Mouse (Mus musculus): ENCODE data around the gene Gm266.

The Gm266 gene

DNA sequence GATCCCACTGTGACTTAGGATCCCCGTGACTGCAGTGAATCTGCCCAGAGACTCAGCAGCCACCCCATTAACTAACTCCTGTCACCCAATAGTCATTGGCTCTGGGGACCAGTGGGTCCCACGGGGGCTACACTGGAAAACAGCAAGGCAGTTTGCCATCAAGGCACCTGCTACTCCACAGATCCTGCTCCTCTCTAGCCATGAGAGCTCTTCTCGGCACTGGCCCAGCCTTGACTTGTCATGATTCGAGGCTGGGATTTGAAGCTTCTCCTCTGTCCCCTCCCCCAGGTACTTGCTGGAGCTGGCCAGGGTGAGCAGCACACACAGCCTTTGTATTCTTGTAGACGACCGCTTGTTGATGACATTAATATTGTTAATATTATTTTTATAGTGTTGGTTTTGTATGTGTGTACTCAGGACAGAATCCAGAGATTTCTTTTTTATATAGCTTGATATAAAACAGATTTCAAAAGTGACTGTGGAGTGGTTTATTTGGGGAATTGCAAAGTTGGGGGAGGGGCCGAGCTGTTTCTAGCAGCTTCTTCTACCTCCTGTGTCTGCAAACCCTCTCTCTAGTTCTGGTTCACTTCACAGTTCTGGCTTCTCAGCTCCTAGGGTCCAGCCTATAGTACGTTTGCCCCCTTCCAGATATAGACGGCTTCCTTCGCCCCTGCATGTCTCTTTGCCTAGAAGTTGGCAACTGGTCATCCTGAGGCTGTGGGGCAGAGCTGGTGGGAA lies 30.9 kb downstream of the Gm266 start:
- no peak for DNase-seq (ENCODE audit: low spot score)

DNA sequence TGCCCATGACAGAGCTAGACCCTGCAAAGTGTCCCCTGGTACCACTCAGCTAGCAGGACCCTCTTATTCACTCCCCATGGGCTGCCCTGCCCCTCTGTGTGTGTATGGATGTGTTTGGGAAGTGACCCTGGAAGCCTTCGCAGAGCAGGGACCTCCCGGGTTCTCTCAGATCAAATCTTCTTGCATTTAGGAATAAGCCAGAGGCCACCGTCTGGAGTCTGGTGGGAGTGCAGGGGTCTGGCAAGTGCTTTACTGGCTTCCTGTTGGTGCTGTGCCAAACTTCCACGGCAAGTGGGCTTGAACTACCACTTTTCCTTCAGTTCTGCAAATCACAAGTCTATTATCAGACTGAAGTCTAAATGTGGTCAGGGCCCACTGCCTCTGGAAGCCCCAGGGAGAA lies 31.6 kb downstream of the Gm266 start:
- DNase-seq (ENCODE audit: low spot score) = no peak

DNA sequence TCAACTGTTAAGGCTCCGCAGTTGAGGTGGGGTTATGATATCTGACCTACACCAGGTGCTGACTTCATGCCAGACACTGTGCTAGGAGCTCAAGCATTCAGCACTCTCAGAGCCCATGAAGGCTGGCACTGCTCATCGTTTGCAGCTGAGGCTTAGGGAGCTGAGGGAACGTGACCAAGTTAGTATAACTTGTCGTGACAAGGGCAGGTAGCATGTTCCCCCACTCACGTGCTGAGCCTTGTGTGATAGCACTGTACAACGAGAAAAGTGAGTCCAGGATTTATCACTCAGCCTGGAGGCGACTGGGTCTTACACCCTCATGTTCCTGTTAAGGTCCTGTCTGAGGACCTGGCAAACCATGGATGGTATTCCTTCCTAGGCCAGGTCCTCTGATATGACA lies 34.1 kb downstream of the Gm266 start:
- DNase-seq (ENCODE audit: low spot score) = no peak

GRCm38 (mm10) chr12:111450359-111450758 lies 35.3 kb downstream of the Gm266 start:
- no peak for DNase-seq (ENCODE audit: low spot score)

GRCm38 (mm10) chr12:111448931-111449705 lies 36.5 kb downstream of the Gm266 start:
- DNase-seq (ENCODE audit: low spot score) = no peak

- DNase-seq (ENCODE audit: low spot score) = no peak
These were observed 37.5 kb downstream of the Gm266 start for GRCm38 (mm10) chr12:111447898-111448760.

DNA sequence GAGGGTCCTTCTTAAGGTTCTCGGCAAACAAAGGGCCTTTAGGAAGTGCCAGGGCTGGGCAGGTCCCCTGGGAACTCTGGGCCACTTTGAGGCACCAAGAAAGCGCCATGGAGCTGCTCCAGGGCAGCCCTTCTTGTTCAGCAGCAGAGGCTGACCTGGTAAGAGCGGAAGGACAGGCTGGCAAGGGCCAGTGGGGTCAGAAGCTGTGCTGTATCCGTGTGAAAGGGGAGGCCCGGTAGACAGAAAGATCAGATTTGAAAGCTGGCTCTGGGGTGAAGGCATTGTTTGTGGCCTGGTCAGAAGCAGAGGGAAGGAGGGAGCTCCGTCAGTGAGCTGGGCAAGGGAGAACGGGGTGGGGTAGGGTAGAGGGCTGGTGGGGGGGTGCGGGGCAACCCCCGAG lies 38.3 kb downstream of the Gm266 start:
- DNase-seq (ENCODE audit: low spot score) = no peak

DNA sequence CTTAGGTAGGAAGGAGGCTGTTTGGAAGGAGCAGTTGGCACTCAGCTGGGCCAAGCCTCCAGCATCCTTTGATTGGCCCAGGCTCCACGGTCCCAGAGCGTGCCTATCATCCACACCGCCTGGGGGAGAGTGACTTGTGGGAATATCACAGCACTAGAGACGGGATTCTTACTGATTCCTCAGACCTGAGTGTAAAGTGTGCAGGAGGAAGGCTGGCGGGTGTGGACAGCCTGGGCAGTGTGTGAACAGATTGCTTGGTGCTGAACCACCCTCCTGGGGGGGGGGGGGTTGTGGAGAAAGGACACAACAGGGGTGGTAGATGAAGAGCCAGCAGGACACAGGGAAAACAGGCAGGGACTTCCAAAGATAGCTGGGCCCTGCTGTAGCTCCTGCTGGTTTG lies 38.9 kb downstream of the Gm266 start:
- DNase-seq (ENCODE audit: low spot score) = no peak

- no peak for DNase-seq (ENCODE audit: low spot score)
These were observed 39.6 kb downstream of the Gm266 start for GRCm38 (mm10) chr12:111445890-111446613.

GRCm38 (mm10) chr12:111445161-111445889 lies 40.3 kb downstream of the Gm266 start:
- no peak for DNase-seq (ENCODE audit: low spot score)

GRCm38 (mm10) chr12:111443921-111444831 lies 41.4 kb downstream of the Gm266 start:
- no peak for DNase-seq (ENCODE audit: low spot score)

DNA sequence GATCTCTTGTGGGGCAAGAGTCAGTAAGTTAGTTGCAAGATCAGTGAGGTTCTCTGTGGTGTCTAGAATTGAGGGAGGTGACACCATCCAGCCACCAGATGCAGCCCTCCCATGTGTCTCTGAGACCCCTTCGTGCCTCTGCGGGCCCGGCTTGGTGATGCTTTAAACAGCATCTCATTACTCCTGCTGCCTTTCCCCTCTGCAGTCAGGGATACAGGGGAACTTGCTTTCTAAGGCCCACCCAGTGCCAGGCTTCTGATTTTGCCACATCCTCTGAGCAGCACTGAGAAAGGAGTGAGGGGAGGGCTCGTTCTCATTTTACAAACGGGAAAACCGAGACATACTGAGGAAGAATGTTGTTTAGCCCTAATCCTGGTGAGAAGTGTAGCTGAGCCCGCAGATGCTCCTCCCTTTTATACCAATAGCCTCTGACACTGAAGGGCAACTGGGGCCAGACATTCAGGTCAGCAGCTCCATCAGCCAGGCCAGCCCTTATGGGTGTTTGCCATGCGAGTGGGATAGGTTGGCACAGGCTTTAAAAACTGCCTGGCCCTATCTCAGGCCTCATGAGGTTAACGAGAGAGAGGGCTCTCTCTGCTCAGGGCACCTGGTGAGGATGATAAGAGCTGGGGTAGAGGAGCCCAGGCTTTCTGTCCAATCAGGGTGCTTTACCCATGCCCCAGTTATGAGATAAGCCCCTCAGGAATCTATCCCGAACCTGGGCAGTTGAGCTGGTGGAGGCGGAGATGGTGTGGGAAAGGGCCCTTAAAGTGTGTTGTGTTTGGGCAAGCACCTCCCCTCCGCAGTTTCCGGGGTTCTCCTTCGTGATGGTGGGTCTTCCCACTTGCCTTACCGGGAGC lies 42.4 kb downstream of the Gm266 start:
- no peak for DNase-seq (ENCODE audit: low spot score)

- peak; percentile 77 for DNase-seq (ENCODE audit: low spot score)
These were observed 43.2 kb downstream of the Gm266 start, which contains the start of gene Tnfaip2 for GRCm38 (mm10) chr12:111442309-111443010. TSS of gene Tnfaip2 (plus strand) at chr12:111442469.

DNA sequence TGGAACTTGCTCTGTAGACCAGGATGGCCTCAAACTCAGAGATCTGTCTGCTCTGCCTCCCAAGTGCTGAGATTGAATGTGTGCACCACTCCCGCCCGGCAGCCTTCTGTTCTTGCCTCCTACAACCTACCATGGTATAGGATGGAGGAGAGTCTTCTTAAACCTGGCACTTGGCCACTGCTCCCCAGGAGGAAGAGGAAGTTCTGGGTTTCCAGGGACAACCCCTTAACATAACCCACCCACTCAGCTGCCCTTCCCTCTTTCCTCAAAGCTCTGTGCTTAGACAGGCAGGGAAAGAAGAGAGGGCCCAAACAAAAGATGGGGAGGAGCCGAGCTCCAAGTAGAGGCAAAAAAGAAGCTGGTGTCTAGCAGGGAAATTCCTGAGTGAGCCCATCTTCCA lies 44.1 kb downstream of the Gm266 start:
- DNase-seq (ENCODE audit: low spot score) = no peak

GRCm38 (mm10) chr12:111440701-111441373 lies 44.8 kb downstream of the Gm266 start:
- no peak for DNase-seq (ENCODE audit: low spot score)

GRCm38 (mm10) chr12:111438850-111439249 lies 46.8 kb downstream of the Gm266 start:
- no peak for DNase-seq (ENCODE audit: low spot score)

GRCm38 (mm10) chr12:111437222-111437900 lies 48.3 kb downstream of the Gm266 start:
- no peak for DNase-seq (ENCODE audit: low spot score)
